Mouse (Mus musculus) hindbrain, embryonic 12.5 days (tissue): ENCODE measurements around the gene Fggy. TPM values are rescaled to one million over a fixed set of nuclear protein-coding genes. Genes with fewer than 3 reads are reported as not detected.

Source experiments
- ATAC-seq: fragments of 200-750 bp; cut with Nextera tagmentation; 2 replicates; pipeline ENCODE4 v1.8.0; 2017; ENCODE audit warnings: moderate TSS enrichment; ENCODE audit not compliant: low FRiP score
- H3K27ac ChIP-seq: fragments of 300-500 bp; sonication (generic); 2 replicates; pipeline ENCODE4 v1.5.1; 2016; ENCODE audit warnings: mild to moderate bottlenecking
- H3K27me3 ChIP-seq: fragments of 300-500 bp; sonication (generic); 2 replicates; pipeline ENCODE4 v1.6.1; 2016; ENCODE audit warnings: mild to moderate bottlenecking
- H3K36me3 ChIP-seq: fragments of 300-500 bp; sonication (generic); 2 replicates; pipeline ENCODE4 v1.6.1; 2016; ENCODE audit warnings: mild to moderate bottlenecking
- H3K4me1 ChIP-seq: fragments of 300-500 bp; sonication (generic); 2 replicates; pipeline ENCODE4 v1.6.1; 2016
- H3K4me2 ChIP-seq: fragments of 300-500 bp; sonication (generic); replicated peaks from 2 replicates; pipeline ENCODE4 v1.6.1; 2016; ENCODE audit warnings: mild to moderate bottlenecking
- H3K4me3 ChIP-seq: fragments of 300-500 bp; sonication (generic); 2 replicates; pipeline ENCODE4 v1.5.1; 2016; ENCODE audit warnings: mild to moderate bottlenecking
- H3K9ac ChIP-seq: fragments of 300-500 bp; sonication (generic); 2 replicates; pipeline ENCODE4 v1.6.1; 2016; ENCODE audit warnings: mild to moderate bottlenecking, moderate library complexity
- H3K9me3 ChIP-seq: fragments of 300-500 bp; sonication (generic); replicated peaks from 2 replicates; pipeline ENCODE4 v1.6.1; 2016; ENCODE audit warnings: mild to moderate bottlenecking
- WGBS: fragments of 180-500 bp; shearing (Covaris S2); methylation state at CpG from one replicate; pipeline ENCODE4 v1.1.7; 2016; 5-methylcytosine and 5-hydroxymethylcytosine counted together
- polyA plus RNA-seq: library from polyadenylated mRNA; unstranded; fragments of >200 nt; fragmentation: Nextera tagmentation; extraction: Ambion mirVana; gene quantifications from 2 replicates; pipeline ENCODE4 v1.2.1, GENCODE M21; 2016

Gene Fggy
- polyA plus RNA-seq, 1 experiment from 2014 or later, result 8.7 TPM

DNA sequence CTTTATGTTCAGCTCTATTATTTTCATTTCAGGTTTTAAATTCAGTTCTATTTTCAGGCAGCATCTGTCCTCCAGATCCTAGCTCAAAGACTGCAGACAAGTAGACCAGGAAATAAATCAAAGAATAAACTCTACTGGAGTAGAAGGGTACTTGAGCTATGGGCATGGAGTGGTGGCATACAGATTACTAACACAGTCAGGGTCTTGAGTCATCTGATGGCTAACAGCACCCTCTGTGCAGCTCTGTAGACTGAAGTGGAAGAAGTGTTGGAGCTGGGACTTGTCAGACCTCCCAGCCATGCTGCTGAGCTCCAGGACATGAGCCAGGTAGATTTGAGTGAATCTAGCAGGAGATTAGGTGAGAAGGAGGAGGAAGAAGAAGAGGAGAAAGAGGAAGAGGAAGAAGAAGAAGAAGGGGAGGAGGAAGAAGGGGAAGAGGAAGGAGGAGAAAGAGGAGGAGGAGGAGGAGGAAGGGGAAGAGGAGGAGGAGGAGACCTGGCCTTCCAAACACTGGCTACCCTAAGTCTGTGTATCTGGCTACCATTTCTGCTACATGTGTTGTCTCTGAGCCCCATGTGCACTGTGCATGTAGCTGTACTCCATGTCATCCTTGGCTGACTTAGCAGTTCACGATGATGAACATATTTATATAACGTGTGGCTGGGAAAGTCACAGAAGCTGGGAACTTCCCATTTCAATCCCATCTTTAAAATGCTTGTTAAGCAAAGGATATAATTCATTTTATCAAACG lies 91.7 kb downstream of the Fggy start:
- no peak overlapping the region for H3K4me2 ChIP-seq
- H3K4me3 ChIP-seq, result no peak overlapping the region
- no peaks in the 10 kb centered on the region for H3K27me3 ChIP-seq
- H3K36me3 ChIP-seq, result no peaks in the 10 kb centered on the region
- H3K9me3 ChIP-seq, result no peaks in the 10 kb centered on the region
- 81% methylated on average over 3 of the region's 3 CpGs for WGBS
- no peak for ATAC-seq
- H3K9ac ChIP-seq, result no peak overlapping the region
- no peak overlapping the region for H3K27ac ChIP-seq
- peaks cover 17% of the 10 kb centered on the region for H3K4me1 ChIP-seq

DNA sequence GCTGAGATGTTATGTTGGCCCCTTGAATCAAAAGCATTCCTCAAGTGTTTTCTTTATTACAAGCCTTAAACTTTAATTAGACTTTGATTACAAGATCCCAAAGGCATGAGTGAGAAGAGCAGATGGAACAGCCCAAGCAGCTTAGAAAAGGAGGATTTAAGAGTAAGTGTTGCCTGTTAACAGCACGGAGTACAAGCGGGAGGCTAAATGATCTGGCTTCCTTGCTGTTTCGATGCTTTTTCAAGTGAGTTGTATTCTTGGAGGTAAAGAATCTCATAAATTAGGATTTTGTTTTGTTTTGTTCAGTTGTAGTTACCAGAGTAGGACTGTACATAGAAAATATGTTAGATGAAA lies 92.2 kb downstream of the Fggy start:
- Histone ChIP-seq H3K4me1 (peaks cover 16% of the 10 kb centered on the region), H3K4me3 (no peak overlapping the region), H3K4me2 (no peak overlapping the region), H3K27me3 (no peaks in the 10 kb centered on the region), H3K9me3 (no peaks in the 10 kb centered on the region), H3K27ac (no peak overlapping the region), H3K36me3 (no peaks in the 10 kb centered on the region), H3K9ac (no peak overlapping the region)
- ATAC-seq, result no peak
- 92% methylated on average over 3 of the region's 3 CpGs for WGBS

DNA sequence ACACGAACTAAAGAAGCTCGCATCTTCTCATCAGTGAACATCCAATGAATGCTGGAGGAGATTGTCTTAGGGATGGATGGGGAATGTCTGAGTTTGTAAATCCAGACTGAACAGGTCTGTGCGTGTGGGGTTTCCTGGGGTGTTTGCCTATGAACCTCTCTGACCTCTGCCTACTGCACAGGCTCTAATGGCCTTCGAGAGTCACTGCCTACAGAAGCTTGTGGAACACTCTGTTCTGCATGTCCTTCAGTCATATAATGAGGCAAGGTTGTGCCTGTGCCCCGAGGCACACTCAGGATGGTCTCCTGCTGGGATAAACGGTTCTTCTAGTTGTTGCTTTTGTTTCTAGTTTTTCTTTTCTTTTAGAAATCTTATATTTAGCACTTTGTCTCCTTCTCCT lies 92.7 kb downstream of the Fggy start:
- no peak overlapping the region for H3K4me3 ChIP-seq
- no peaks in the 10 kb centered on the region for H3K27me3 ChIP-seq
- H3K4me2 ChIP-seq, result no peak overlapping the region
- ATAC-seq, result no peak
- H3K4me1 ChIP-seq, result peaks cover 16% of the 10 kb centered on the region
- H3K9ac ChIP-seq, result no peak overlapping the region
- no peak overlapping the region for H3K27ac ChIP-seq
- 66% methylated on average over 6 of the region's 6 CpGs for WGBS
- H3K36me3 ChIP-seq, result no peaks in the 10 kb centered on the region
- no peaks in the 10 kb centered on the region for H3K9me3 ChIP-seq

DNA sequence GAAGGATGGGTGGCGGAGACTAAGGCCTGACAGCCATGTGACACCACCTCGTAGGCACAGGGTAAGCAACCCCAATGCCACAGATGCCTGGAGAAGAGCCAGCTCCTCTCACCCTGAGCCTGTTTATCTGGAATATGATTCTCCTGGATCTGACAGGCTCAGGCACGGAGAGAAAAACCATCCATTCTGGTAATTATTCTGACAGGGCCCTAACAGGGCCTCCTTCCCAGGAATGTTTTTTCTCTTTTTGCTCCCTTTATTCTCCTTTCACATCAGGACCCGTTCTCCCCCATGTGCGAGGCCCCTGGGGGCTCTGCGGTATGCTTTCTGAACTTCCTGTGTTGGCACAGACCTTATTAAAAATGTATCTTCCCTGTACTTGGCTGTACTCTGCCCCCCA lies 94.7 kb downstream of the Fggy start:
- Histone ChIP-seq H3K9me3 (no peaks in the 10 kb centered on the region), H3K36me3 (no peaks in the 10 kb centered on the region), H3K27ac (0 out of 2 replicates have a peak overlapping the region, but pooled peaks have one; percentile 5), H3K4me2 (no peak overlapping the region), H3K9ac (no peak overlapping the region), H3K27me3 (no peaks in the 10 kb centered on the region), H3K4me3 (no peak overlapping the region), H3K4me1 (peaks cover 16% of the 10 kb centered on the region)
- no peak for ATAC-seq
- 38% methylated on average over 6 of the region's 6 CpGs for whole genome bisulfite sequencing

- WGBS, result 54% methylated on average over 3 of the region's 4 CpGs
- H3K36me3 ChIP-seq, result no peaks in the 10 kb centered on the region
- H3K4me1 ChIP-seq, result peaks cover 16% of the 10 kb centered on the region
- no peak overlapping the region for H3K4me2 ChIP-seq
- no peaks in the 10 kb centered on the region for H3K9me3 ChIP-seq
- H3K27me3 ChIP-seq, result no peaks in the 10 kb centered on the region
- ATAC-seq, result no peak
- H3K9ac ChIP-seq, result no peak overlapping the region
- H3K4me3 ChIP-seq, result no peak overlapping the region
- H3K27ac ChIP-seq, result no peak overlapping the region
Observed at GRCm38 (mm10) chr4:95653296-95653912, 96.1 kb downstream of the Fggy start.

DNA sequence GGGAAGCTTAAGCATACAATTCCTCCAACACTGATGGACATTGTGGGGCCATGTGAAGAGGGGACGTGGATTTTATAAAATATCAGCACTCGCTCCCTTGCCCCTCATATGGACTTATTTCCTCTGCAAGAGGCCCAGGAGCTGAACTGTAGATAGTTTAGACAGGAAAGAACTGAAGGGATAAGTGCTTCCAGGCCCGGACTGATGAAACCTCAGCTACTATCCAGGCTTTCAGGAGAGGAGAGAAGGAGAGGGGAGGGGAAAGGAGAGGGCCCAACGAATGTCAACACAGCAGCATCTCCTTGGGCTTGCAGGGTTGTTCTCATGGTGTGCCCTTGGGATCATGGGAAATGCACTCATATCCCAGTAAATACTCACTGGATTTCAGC lies 96.6 kb downstream of the Fggy start:
- WGBS, result 63% methylated on average over 4 of the region's 4 CpGs
- no peak for ATAC-seq
- H3K36me3 ChIP-seq, result no peaks in the 10 kb centered on the region
- H3K9me3 ChIP-seq, result no peaks in the 10 kb centered on the region
- H3K4me3 ChIP-seq, result no peak overlapping the region
- no peak overlapping the region for H3K4me2 ChIP-seq
- no peak overlapping the region for H3K27ac ChIP-seq
- H3K9ac ChIP-seq, result no peak overlapping the region
- H3K4me1 ChIP-seq, result peaks cover 18% of the 10 kb centered on the region
- H3K27me3 ChIP-seq, result no peaks in the 10 kb centered on the region

GRCm38 (mm10) chr4:95659024-95659423 lies 101.7 kb downstream of the Fggy start:
- WGBS, result 37% methylated on average over 3 of the region's 3 CpGs
- Histone ChIP-seq H3K9ac (no peak overlapping the region), H3K27me3 (no peaks in the 10 kb centered on the region), H3K36me3 (no peaks in the 10 kb centered on the region), H3K27ac (no peak overlapping the region), H3K4me1 (peaks cover 5% of the 10 kb centered on the region; the same call in 1 of the 2 replicates), H3K4me3 (no peak overlapping the region), H3K4me2 (no peak overlapping the region), H3K9me3 (no peaks in the 10 kb centered on the region)
- ATAC-seq, result no peak

- ATAC-seq, result no peak
- Histone ChIP-seq H3K36me3 (no peaks in the 10 kb centered on the region), H3K9me3 (no peaks in the 10 kb centered on the region), H3K4me3 (no peak overlapping the region), H3K27me3 (no peaks in the 10 kb centered on the region), H3K27ac (no peak overlapping the region), H3K9ac (no peak overlapping the region), H3K4me1 (peaks cover 5% of the 10 kb centered on the region; the same call in 1 of the 2 replicates), H3K4me2 (no peak overlapping the region)
- WGBS, result 81% methylated on average over 4 of the region's 4 CpGs
Observed at GRCm38 (mm10) chr4:95663596-95663995, 106.3 kb downstream of the Fggy start.

DNA sequence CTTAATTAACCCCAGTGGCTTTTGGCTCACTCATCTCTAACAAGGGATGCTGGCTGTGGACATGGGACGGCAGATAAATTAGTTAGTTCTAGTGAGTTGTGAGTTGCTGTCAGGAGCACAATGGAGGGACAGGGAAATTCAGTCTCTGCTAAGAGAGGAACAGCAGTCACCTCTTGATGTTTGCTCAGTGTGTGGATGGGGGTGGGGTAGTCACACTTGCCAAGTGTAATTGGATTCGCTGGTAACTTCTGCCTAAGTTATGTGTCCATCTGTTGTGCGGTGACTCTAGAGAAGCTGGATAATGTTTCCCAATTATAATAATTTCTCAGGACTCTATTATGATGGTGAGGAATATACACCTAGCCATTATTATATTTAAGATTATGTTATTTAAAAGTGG lies 107.0 kb downstream of the Fggy start:
- H3K4me2 ChIP-seq, result no peak overlapping the region
- H3K36me3 ChIP-seq, result no peaks in the 10 kb centered on the region
- 67% methylated on average over 3 of the region's 3 CpGs for WGBS
- no peaks in the 10 kb centered on the region; the same call in 1 of the 2 replicates for H3K4me1 ChIP-seq
- H3K27me3 ChIP-seq, result no peaks in the 10 kb centered on the region
- H3K9ac ChIP-seq, result no peak overlapping the region
- H3K27ac ChIP-seq, result no peak overlapping the region
- no peak for ATAC-seq
- H3K9me3 ChIP-seq, result no peaks in the 10 kb centered on the region
- H3K4me3 ChIP-seq, result no peak overlapping the region

GRCm38 (mm10) chr4:95666284-95666889 lies 109.1 kb downstream of the Fggy start:
- H3K4me2 ChIP-seq, result no peak overlapping the region
- no peak overlapping the region for H3K9ac ChIP-seq
- no peak for ATAC-seq
- H3K9me3 ChIP-seq, result no peaks in the 10 kb centered on the region
- no peak overlapping the region for H3K4me3 ChIP-seq
- no peaks in the 10 kb centered on the region for H3K27me3 ChIP-seq
- WGBS, result 84% methylated on average over 7 of the region's 7 CpGs
- H3K27ac ChIP-seq, result no peak overlapping the region
- no peaks in the 10 kb centered on the region for H3K36me3 ChIP-seq
- no peaks in the 10 kb centered on the region; the same call in 1 of the 2 replicates for H3K4me1 ChIP-seq

DNA sequence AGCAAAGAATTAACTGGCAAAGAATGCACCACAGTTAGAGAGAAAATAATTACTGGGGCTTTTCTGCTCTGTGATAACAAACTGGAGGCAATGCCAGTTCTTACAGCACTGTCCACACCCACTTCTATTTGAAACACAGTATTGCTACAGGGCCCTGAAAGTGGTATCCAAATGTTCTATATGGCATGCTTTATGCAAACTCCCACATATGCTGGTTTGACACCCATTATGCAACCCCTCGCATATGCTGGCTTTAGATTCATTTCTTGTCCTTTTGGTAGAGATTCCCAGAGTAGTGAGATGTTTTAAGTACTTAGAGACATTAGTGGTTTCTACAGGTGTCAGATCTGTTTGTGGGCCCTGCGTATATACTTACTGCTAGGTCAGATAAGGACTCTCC lies 109.6 kb downstream of the Fggy start:
- H3K9me3 ChIP-seq, result no peaks in the 10 kb centered on the region
- no peak overlapping the region for H3K4me3 ChIP-seq
- H3K4me2 ChIP-seq, result no peak overlapping the region
- no peak for ATAC-seq
- 96% methylated on average over 2 of the region's 2 CpGs for WGBS
- no peaks in the 10 kb centered on the region; the same call in 1 of the 2 replicates for H3K4me1 ChIP-seq
- H3K36me3 ChIP-seq, result no peaks in the 10 kb centered on the region
- H3K9ac ChIP-seq, result no peak overlapping the region
- no peaks in the 10 kb centered on the region for H3K27me3 ChIP-seq
- no peak overlapping the region for H3K27ac ChIP-seq

DNA sequence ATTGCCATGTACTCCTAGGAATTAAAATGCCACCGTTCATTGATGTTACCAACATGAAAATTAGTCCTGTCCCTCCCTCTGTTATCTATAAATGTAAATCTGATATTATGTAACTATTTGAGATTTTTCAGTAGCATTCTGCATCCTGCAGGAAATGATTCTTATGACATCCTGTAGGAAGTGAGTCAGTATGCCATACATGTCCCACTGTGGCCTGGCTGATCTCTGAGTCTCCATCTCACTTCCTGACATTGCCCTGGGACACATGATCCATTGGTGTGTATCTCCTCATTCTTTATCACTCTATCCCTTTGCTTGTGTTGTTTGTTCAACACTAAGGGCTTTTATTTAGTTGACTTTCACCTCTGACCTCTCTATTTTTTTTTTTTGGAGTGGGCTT lies 110.3 kb downstream of the Fggy start:
- no peaks in the 10 kb centered on the region for H3K9me3 ChIP-seq
- 90% methylated on average over 1 of the region's 1 CpGs for WGBS
- H3K4me3 ChIP-seq, result no peak overlapping the region
- H3K36me3 ChIP-seq, result no peaks in the 10 kb centered on the region
- no peaks in the 10 kb centered on the region; the same call in 1 of the 2 replicates for H3K4me1 ChIP-seq
- H3K27me3 ChIP-seq, result no peaks in the 10 kb centered on the region
- no peak for ATAC-seq
- H3K9ac ChIP-seq, result no peak overlapping the region
- no peak overlapping the region for H3K27ac ChIP-seq
- no peak overlapping the region for H3K4me2 ChIP-seq
